Mouse (Mus musculus) skeletal muscle tissue, adult 2 months (tissue): ENCODE measurements around the gene Shc4.
A peak's percentile ranks its signal among the peaks of the same experiment; 100 is the strongest.

Experiments
- DNase-seq: peaks from one replicate; pipeline ENCODE4 v3.0.0-alpha.2; 2012; ENCODE audit warnings: low read depth, low spot score

Shc4 gene

GRCm38 (mm10) chr2:125685441-125686150, 38.4 kb downstream of the Shc4 start:
- no peak for DNase-seq

- no peak for DNase-seq
Observed at GRCm38 (mm10) chr2:125684559-125685440, 39.1 kb downstream of the Shc4 start.

- DNase-seq: no peak
Observed at GRCm38 (mm10) chr2:125683895-125684294, 40.1 kb downstream of the Shc4 start.

- DNase-seq: no peak
Observed at GRCm38 (mm10) chr2:125681811-125682210, 42.1 kb downstream of the Shc4 start.

GRCm38 (mm10) chr2:125672957-125673631, 50.9 kb downstream of the Shc4 start, which contains the start of gene Eid1:
Gene Eid1 (plus strand): TSS chr2:125673095.
- peak; percentile 73 for DNase-seq

GRCm38 (mm10) chr2:125672568-125672956, 51.4 kb downstream of the Shc4 start:
- DNase-seq: no peak

- DNase-seq: no peak
Observed at GRCm38 (mm10) chr2:125670846-125671245, 53.1 kb downstream of the Shc4 start.

GRCm38 (mm10) chr2:125667721-125668120, 56.2 kb downstream of the Shc4 start:
- DNase-seq: no peak

- DNase-seq: no peak
Observed at GRCm38 (mm10) chr2:125667184-125667583, 56.8 kb downstream of the Shc4 start.

- no peak for DNase-seq
Observed at GRCm38 (mm10) chr2:125666668-125667067, 57.3 kb downstream of the Shc4 start.

- DNase-seq: no peak
Observed at GRCm38 (mm10) chr2:125665909-125666308, 58.0 kb downstream of the Shc4 start.

GRCm38 (mm10) chr2:125665213-125665612, 58.7 kb downstream of the Shc4 start:
- no peak for DNase-seq

- DNase-seq: no peak
Observed at GRCm38 (mm10) chr2:125662517-125662916, 61.4 kb downstream of the Shc4 start.

GRCm38 (mm10) chr2:125661156-125661555, 62.8 kb downstream of the Shc4 start:
- DNase-seq: no peak

- DNase-seq: no peak
Observed at GRCm38 (mm10) chr2:125660537-125661130, 63.3 kb downstream of the Shc4 start.

GRCm38 (mm10) chr2:125659823-125660536, 64.0 kb downstream of the Shc4 start:
- DNase-seq: peak; percentile 54

GRCm38 (mm10) chr2:125655391-125655790, 68.6 kb downstream of the Shc4 start:
- DNase-seq: no peak

GRCm38 (mm10) chr2:125653286-125653685, 70.7 kb downstream of the Shc4 start:
- no peak for DNase-seq

GRCm38 (mm10) chr2:125651563-125651962, 72.4 kb downstream of the Shc4 start:
- DNase-seq: no peak

GRCm38 (mm10) chr2:125650742-125651352, 73.1 kb downstream of the Shc4 start:
- DNase-seq: no peak

- no peak for DNase-seq
Observed at GRCm38 (mm10) chr2:125650038-125650437, 73.9 kb downstream of the Shc4 start.
